Mouse (Mus musculus) brain, embryonic 14.5 days (tissue): ENCODE measurements around the gene Flot2.

Experiments used
- CTCF ChIP-seq: fragments of 200-500 bp; IDR thresholded peaks from 2 replicates; pipeline ENCODE4 v1.5.1; 2012; ENCODE audit warnings: inconsistent platforms, mild to moderate bottlenecking, moderate library complexity, borderline replicate concordance; ENCODE audit not compliant: insufficient read depth, insufficient read length; ENCODE audit errors: extremely low read depth
- POLR2A ChIP-seq: fragments of 200-500 bp; IDR thresholded peaks from 2 replicates; pipeline ENCODE4 v1.6.1; 2012; ENCODE audit warnings: mild to moderate bottlenecking, inconsistent platforms, borderline replicate concordance; ENCODE audit not compliant: poor library complexity, insufficient read depth, insufficient read length, severe bottlenecking; ENCODE audit errors: extremely low read depth

GRCm38 (mm10) chr11:78102142-78102541 lies 64.4 kb downstream of the Flot2 start:
- no peak for TF ChIP-seq POLR2A
- TF ChIP-seq CTCF = no peak
